Mouse (Mus musculus): ENCODE data around the gene Fam205a1.

GRCm38 (mm10) chr4:42870748-42871147 lies 17.1 kb upstream of the Fam205a1 start:
- TF ChIP-seq POLR2A (IDR thresholded peaks at IDR 0.05; ENCODE audit: low read depth, low read length) (no peak), CTCF (IDR thresholded peaks at IDR 0.05; ENCODE audit: extremely low read depth, insufficient read depth, insufficient read length, insufficient replicate concordance) (no peak)

Data from spleen, adult 2 months (tissue).